Mouse (Mus musculus) embryo, embryonic 10 days (tissue): ENCODE results near the gene Sirt2.

Experiments
- DNase-seq: peaks from one replicate; pipeline ENCODE4 v3.0.0-alpha.2; 2015; ENCODE audit warnings: low spot score

The Sirt2 gene

DNA sequence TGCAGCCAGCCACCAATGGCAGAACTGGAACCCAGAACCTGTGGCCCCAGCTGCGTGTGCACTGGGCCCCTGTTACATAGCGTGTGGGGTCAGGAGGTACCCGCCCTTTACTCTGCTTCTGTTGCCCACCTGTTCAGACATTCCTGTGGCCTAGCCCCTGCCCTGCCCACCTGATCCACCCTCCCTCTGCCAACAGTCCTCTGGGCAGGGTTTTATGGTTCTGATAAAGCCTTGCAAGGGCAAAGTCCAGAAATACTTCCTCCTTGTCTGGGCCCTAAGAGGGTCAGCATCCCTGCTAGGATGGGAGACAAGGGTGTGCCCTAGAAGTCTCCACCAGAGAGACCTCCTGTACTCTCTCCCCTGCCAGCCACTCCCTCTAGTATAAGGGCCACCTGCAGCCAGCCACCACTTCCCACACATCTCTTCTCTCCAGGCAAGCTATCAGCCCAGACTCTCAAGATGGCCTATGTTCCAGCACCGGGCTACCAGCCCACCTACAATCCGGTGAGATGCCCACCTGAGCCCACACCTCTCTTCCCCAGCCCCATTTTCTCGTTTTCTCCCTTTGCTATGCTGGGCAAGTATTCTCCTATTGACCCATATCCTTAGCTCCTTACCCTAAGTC lies 67.3 kb downstream of the Sirt2 start, which contains the start of gene Lgals4:
Gene Lgals4 (plus strand): TSS at position 132 of the 625 bp plus-strand sequence.
- DNase-seq: no peak

- DNase-seq: no peak
These were observed 70.4 kb downstream of the Sirt2 start for GRCm38 (mm10) chr7:28836936-28837335.
